Mouse (Mus musculus): ENCODE data around the gene Ccnk. TPM values are rescaled to one million over a fixed set of nuclear protein-coding genes. Genes with fewer than 3 reads are reported as not detected.

Ccnk gene
- polyA plus RNA-seq, 1 experiment from 2014 or later = 1.5 TPM

DNA sequence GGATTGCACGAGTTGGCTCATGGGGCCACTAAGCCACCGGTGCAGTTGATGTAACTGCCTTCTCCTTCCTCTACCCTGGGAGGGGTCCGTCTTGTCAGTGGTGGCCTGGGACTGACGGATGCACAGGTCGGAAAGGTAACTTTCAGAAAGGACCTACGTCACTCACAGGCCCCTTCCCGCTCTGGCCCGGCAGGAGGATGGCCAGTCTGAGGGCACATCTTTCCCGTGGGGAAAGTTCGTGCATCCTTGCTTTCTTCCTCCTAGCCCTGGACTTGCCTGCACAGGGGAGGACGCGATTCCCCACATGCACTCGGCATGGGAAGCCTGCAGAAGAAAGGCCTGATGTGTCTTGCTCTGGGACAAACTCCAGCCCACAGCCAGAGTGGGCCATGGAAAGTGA is 46.8 kb downstream of the Ccnk start:
- peaks cover 62% of the 10 kb centered on the region for H3K4me1 ChIP-seq (replicated peaks)
- H3K27ac ChIP-seq = no peak overlapping the region
- no peak overlapping the region for H3K4me3 ChIP-seq
- ATAC-seq (replicated peaks; ENCODE audit: insufficient number of reproducible peaks, insufficient read depth, low FRiP score, low read depth) = no peak
- 80% methylated on average over 13 of the region's 13 CpGs for WGBS
- no peaks in the 10 kb centered on the region for H3K9me3 ChIP-seq (replicated peaks)
- no peak overlapping the region for H3K9ac ChIP-seq
- H3K36me3 ChIP-seq = no peaks in the 10 kb centered on the region
- no peaks in the 10 kb centered on the region for H3K27me3 ChIP-seq
- H3K4me2 ChIP-seq = no peak overlapping the region

DNA sequence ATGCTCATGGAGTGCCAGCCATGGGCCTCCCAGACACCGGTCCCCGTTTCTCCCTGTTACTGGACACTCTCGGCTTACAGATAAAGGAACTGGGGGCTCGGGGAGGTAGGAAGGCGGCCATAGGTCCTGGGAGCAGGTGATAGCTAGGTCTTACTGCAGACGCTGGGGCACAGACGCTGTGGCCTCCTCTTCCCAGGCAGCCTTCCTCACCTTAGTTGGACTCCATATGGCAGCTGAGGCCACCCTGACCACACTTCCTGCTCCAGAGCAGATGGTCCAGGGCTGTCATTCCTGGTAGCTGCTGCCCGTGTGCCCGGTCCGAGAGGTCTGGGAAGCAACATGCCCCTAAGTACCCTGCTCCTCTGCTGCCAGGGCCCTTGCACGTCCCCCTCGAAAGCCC is 47.6 kb downstream of the Ccnk start:
- no peak overlapping the region for H3K9ac ChIP-seq
- no peak overlapping the region for H3K4me2 ChIP-seq
- no peaks in the 10 kb centered on the region for H3K36me3 ChIP-seq
- no peaks in the 10 kb centered on the region for H3K27me3 ChIP-seq
- no peak for ATAC-seq (replicated peaks; ENCODE audit: insufficient number of reproducible peaks, insufficient read depth, low FRiP score, low read depth)
- H3K27ac ChIP-seq = no peak overlapping the region
- H3K4me1 ChIP-seq (replicated peaks) = peaks cover 64% of the 10 kb centered on the region
- H3K4me3 ChIP-seq = no peak overlapping the region
- no peaks in the 10 kb centered on the region for H3K9me3 ChIP-seq (replicated peaks)
- 82% methylated on average over 12 of the region's 12 CpGs for WGBS

DNA sequence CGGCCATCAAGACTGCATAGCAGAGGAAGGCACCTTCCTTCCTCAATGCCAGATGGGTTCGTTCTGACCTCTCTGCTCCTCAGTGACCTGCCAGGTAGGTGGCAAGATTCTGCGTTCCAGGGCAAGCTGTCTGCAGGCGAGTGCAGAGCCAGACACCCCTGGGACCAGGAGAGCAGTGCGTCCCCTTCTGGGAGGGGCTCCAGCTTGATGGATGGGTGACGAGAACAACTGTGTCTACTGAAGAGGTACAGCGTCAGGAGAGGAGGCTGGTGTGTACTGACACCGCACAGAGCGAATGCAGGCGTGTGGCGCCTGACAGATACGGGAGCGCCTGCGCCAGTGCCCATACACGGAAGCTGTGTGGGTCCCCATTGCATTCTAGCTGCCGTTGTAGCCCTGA is 48.1 kb downstream of the Ccnk start:
- Histone ChIP-seq H3K4me3 (no peak overlapping the region), H3K9me3 (replicated peaks) (no peaks in the 10 kb centered on the region), H3K9ac (no peak overlapping the region), H3K36me3 (no peaks in the 10 kb centered on the region), H3K4me2 (no peak overlapping the region), H3K4me1 (replicated peaks) (peaks cover 65% of the 10 kb centered on the region), H3K27me3 (no peaks in the 10 kb centered on the region), H3K27ac (no peak overlapping the region)
- 58% methylated on average over 16 of the region's 16 CpGs for WGBS
- ATAC-seq (replicated peaks; ENCODE audit: insufficient number of reproducible peaks, insufficient read depth, low FRiP score, low read depth) = no peak

DNA sequence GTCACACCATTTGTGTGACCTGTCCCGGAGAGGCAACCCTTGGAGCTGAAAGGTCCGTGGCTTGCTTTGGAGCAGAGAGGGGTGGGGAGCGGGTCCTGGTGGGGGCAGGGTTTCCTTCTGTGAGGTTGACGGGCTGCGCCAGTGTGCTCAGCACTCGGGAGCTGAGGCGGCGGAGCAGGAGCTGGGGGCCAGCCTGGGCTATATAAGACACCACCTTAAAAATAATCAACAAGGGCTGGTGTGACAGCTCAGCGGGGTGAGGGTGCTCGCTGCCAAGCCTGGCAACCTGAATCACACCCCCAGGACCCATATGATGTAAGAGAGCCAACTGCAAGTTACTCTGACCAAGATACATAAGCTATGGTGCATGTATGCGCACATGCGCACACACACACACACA is 50.7 kb downstream of the Ccnk start:
- Histone ChIP-seq H3K4me2 (no peak overlapping the region), H3K27me3 (no peaks in the 10 kb centered on the region), H3K4me3 (no peak overlapping the region), H3K4me1 (replicated peaks) (peaks cover 61% of the 10 kb centered on the region), H3K9me3 (replicated peaks) (no peaks in the 10 kb centered on the region), H3K27ac (no peak overlapping the region), H3K36me3 (no peaks in the 10 kb centered on the region), H3K9ac (no peak overlapping the region)
- 71% methylated on average over 12 of the region's 12 CpGs for WGBS
- no peak for ATAC-seq (replicated peaks; ENCODE audit: insufficient number of reproducible peaks, insufficient read depth, low FRiP score, low read depth)

DNA sequence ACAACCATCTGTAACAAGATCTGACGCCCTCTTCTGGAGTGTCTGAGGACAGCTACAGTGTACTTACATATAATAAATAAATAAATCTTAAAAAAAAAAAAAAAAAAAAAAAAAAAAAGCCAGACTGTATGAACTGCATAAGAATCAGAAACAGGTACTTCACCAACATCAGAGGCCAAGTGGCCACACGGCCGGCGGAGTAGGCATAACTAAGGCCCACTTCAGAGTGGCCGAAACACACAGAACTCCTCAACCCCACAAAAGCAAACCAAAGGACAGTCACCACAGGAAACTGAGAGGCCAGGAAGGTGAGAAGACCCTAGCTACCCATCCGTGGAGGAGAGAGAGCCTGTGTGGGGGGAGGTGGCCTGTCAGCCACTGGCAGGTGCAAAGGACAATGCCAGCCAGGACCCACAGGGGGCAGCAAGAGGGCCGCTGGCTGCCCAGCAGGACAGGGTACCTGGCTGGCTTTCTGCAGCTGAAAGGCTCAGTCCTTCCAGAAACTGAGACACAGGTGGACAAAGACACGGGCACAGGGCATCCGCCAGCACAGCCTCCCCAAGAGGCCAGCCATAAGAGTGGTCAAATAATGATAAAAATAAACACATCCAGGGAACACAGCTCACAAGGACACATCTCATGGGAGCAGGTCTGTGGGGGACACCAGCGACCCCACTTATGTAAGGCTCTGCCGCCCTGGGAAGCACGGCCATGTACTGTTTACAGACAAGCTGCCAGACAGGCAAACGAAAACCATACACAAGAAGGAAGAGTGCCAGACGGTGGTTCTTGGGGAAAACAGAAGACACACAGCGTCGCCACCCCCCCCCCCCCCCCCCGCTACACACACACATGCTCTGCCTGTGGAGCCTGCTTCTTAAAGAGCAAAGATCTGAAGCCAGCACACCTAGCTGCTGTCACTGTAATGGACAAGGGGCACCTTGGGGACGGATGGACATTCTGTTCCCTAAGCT is 51.7 kb downstream of the Ccnk start:
- Histone ChIP-seq H3K4me1 (replicated peaks) (peaks cover 60% of the 10 kb centered on the region), H3K27ac (no peak overlapping the region; the same call in 1 of the 2 replicates), H3K4me2 (no peak overlapping the region), H3K27me3 (no peaks in the 10 kb centered on the region), H3K4me3 (no peak overlapping the region), H3K9me3 (replicated peaks) (no peaks in the 10 kb centered on the region), H3K9ac (no peak overlapping the region), H3K36me3 (no peaks in the 10 kb centered on the region)
- no peak for ATAC-seq (replicated peaks; ENCODE audit: insufficient number of reproducible peaks, insufficient read depth, low FRiP score, low read depth)
- 52% methylated on average over 17 of the region's 18 CpGs for WGBS

GRCm38 (mm10) chr12:108231901-108232300 is 52.5 kb downstream of the Ccnk start:
- Histone ChIP-seq H3K27me3 (no peaks in the 10 kb centered on the region), H3K9ac (no peak overlapping the region), H3K27ac (no peak overlapping the region; the same call in 1 of the 2 replicates), H3K9me3 (replicated peaks) (no peaks in the 10 kb centered on the region), H3K4me1 (replicated peaks) (peaks cover 61% of the 10 kb centered on the region), H3K36me3 (no peaks in the 10 kb centered on the region), H3K4me2 (no peak overlapping the region), H3K4me3 (no peak overlapping the region)
- no peak for ATAC-seq (replicated peaks; ENCODE audit: insufficient number of reproducible peaks, insufficient read depth, low FRiP score, low read depth)
- WGBS = 56% methylated on average over 9 of the region's 9 CpGs

DNA sequence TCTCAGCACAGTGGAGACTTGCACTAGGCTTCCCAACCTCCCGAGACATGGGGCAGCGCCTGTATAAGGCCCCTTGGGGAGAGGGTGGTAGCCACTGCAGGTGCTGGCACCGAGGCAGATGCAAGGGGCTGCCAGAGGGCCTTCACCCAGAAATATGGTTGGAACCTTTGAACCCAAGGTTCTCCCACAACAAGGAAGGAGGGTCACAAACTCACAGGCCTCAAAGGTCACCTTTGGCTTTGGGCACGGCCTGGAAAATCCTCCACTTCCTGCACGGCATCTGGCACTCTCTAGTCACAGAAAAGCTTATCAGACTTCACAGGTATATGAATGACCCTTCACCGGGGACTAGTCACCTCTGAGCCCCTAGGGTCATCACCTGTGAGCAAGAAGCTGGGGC is 54.4 kb downstream of the Ccnk start:
- ATAC-seq (replicated peaks; ENCODE audit: insufficient number of reproducible peaks, insufficient read depth, low FRiP score, low read depth) = no peak
- H3K27ac ChIP-seq = no peak overlapping the region
- 75% methylated on average over 6 of the region's 6 CpGs for WGBS
- H3K4me1 ChIP-seq (replicated peaks) = peaks cover 73% of the 10 kb centered on the region
- no peak overlapping the region for H3K4me3 ChIP-seq
- no peaks in the 10 kb centered on the region for H3K36me3 ChIP-seq
- H3K9ac ChIP-seq = no peak overlapping the region
- no peaks in the 10 kb centered on the region for H3K27me3 ChIP-seq
- H3K9me3 ChIP-seq (replicated peaks) = no peaks in the 10 kb centered on the region
- no peak overlapping the region for H3K4me2 ChIP-seq

DNA sequence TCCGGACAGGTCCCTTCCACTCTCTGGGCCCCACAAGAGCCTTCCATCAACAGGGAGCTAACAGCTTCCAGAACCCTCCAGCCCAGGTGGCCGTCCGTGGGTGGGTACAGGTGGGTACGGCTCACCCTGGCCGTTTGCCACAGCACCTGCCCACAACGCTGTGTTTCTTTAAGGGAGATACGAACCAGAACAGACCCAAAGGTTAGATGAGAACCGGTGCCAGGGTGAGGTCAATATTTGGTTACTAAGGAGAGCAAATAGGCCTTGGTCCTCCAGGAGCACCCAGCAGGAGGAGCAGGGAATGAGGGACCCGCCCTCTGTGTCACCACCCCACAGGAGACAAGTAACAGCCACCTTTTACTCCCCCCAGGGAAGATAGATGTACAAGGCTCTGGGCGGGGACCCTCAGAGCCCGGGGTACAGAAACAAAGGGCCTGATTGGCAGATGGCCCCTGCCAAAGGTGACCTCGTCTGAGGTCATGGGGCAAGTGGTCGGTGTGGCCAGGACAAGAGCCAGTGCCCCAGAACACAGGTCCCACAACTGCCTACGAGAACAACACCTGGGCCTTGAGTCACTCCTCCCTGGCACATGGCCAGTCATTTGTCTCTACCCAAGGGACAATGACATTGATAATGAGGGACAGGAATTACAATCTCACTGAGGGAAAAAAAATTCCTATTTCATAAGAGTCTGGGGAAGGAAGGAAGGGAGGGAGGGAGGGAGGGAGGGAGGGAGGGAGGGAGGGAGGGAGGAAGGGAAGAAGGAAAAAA is 55.6 kb downstream of the Ccnk start:
- Histone ChIP-seq H3K4me1 (replicated peaks) (peaks cover 73% of the 10 kb centered on the region), H3K27ac (no peak overlapping the region)

GRCm38 (mm10) chr12:108235976-108236555 is 56.7 kb downstream of the Ccnk start:
- Histone ChIP-seq H3K9me3 (replicated peaks) (no peaks in the 10 kb centered on the region), H3K4me2 (no peak overlapping the region), H3K27ac (no peak overlapping the region), H3K4me1 (replicated peaks) (peaks cover 79% of the 10 kb centered on the region), H3K27me3 (no peaks in the 10 kb centered on the region), H3K36me3 (no peaks in the 10 kb centered on the region), H3K9ac (no peak overlapping the region), H3K4me3 (no peak overlapping the region)
- 65% methylated on average over 18 of the region's 18 CpGs for WGBS
- ATAC-seq (replicated peaks; ENCODE audit: insufficient number of reproducible peaks, insufficient read depth, low FRiP score, low read depth) = no peak

More for the DNA sequence above, 55.6 kb downstream of the Ccnk start:
- no peak for ATAC-seq (replicated peaks; ENCODE audit: insufficient number of reproducible peaks, insufficient read depth, low FRiP score, low read depth)
- no peak overlapping the region for H3K4me2 ChIP-seq
- no peak overlapping the region for H3K9ac ChIP-seq
- no peaks in the 10 kb centered on the region for H3K36me3 ChIP-seq
- no peak overlapping the region for H3K4me3 ChIP-seq
- no peaks in the 10 kb centered on the region for H3K27me3 ChIP-seq
- H3K9me3 ChIP-seq (replicated peaks) = no peaks in the 10 kb centered on the region
- 51% methylated on average over 14 of the region's 14 CpGs for WGBS

GRCm38 (mm10) chr12:108237300-108238006 is 58.1 kb downstream of the Ccnk start:
- H3K4me1 ChIP-seq (replicated peaks) = peaks cover 82% of the 10 kb centered on the region

More at GRCm38 (mm10) chr12:108237300-108238006, 58.1 kb downstream of the Ccnk start:
- H3K9ac ChIP-seq = peak overlapping the region; percentile 33; the same call in 1 of the 2 replicates
- H3K27ac ChIP-seq = peak overlapping the region; percentile 88
- H3K4me2 ChIP-seq = peak overlapping the region; percentile 39
- WGBS = 56% methylated on average over 6 of the region's 6 CpGs
- ATAC-seq (replicated peaks; ENCODE audit: insufficient number of reproducible peaks, insufficient read depth, low FRiP score, low read depth) = peak; percentile 59
- no peaks in the 10 kb centered on the region for H3K36me3 ChIP-seq
- no peaks in the 10 kb centered on the region for H3K9me3 ChIP-seq (replicated peaks)
- no peaks in the 10 kb centered on the region for H3K27me3 ChIP-seq
- H3K4me3 ChIP-seq = no peak overlapping the region
